Mouse (Mus musculus) T-helper 2 cell (primary cell): ENCODE measurements around the gene Hs6st1.
"Not testable (repeated sequence)": the region's sequence is repeated elsewhere in the genome, so short reads cannot be mapped to it uniquely, and the experiment has no call there.

ENCODE experiments used
- in situ Hi-C: fragments of 300-600 bp; cut with MboI, MseI; formaldehyde crosslinking; loops from one replicate; pipeline ENCODE4 v1.15.1; 2025; ENCODE audit warnings: high pct_unique_total_duplicates

Gene Hs6st1

DNA sequence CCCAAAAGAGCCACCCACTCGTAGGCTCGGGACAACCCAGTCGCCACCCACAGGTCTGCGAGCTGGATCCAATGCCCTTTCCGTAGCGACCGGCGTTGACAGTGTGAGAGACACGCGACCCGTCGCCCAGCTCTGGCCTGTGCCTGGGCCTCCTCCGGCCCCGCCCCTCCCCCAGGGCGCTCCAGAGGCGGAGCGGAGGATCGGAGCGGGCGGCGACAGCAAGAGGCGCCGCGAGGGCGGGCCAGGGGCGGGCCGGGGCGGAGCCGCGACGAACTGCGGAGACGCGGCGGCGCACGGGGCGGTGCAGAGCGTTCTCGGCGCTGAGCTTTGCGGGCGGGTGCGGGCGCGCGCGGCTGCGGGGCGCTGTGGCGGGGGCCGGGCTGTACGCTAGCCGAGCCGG is at the start of gene Hs6st1:
Gene Hs6st1 (plus strand): TSS at position 325 of the 400 bp plus-strand sequence.
- in situ Hi-C loops = loop anchor here (5.0 to 25.0 kb wide), 3 partner anchors 207 to 1606 kb away; partner anchors contain the start of genes Neurl3 and Ptpn18

DNA sequence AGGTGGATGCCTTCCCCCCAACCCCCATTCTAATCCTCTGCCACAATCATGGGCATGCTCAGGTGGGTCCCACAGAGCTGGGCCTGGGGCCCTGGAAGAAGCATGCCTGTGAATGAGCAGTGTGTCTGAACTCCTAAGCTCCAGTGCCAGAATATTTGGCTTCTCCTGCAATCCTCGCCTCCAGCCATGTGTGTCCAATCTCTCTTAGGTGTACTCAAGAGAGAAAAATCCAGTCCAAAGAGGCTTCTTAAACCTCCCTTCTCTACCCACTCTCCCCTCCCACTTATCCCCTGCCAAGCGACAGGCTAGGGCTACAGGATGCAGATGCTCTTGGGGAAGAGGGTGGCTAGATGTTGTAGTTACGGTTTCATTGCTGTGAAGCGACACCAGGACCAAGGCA is 49.6 kb upstream of the Hs6st1 start:
- in situ Hi-C loops = no loop called here

DNA sequence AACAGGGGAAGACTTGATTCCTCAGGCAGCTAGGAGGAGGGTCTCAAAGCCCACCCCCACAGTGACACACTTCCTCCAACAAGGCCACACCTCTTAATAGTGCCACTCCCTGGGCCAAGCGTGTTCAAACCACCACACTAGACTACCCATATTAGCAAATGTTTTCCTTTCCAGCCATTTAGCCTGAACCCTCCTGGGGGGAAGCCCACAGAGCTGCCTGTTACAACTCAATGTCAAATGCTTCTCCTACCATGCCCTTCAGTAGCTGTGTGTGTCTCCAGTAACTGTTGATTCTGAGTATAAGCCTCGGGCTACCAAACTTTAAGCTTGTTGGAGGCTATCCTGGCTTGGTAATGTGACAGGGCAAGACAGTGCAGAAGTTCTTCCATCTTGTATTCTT is 49.0 kb upstream of the Hs6st1 start:
- in situ Hi-C loops = no loop called here

DNA sequence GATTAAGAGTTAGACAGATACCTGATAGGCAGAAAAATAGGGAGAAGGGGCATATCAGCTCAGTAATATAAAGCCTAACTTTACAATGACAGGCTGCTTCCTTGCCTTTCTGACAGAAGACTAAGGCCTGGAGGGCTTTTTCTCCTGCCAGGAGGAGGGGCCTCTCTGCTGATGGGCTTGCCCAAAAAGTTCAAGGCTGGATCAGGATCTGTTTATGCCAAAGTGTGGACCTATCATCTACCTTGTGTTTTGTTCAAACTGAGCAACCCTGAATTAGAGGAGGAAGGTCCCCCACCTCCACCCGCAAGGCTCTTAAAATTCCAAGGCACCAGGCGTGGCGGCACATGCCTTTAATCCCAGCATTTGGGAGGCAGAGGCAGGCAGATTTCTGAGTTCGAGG is 47.9 kb upstream of the Hs6st1 start:
- in situ Hi-C loops = no loop called here

DNA sequence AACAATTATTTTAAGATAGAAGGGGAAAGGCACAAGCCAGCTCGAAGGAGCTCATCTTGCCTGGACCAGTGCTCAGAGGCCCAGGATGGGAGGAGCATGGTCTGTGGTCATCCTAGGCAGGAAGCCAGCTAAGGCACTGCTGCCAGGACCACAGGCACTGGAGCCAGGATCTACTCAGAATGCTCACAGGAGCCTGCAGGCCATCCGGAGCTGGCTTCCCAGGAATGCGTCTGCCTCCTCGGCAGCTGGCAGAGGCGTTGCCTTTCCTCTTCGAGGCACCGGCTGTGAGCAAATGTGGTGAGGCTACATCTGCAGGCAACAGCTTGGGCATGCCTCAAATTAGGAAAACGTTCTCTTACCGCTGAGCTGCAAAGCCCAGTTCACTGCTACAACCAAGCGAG is 37.8 kb upstream of the Hs6st1 start:
- in situ Hi-C loops = no loop called here

DNA sequence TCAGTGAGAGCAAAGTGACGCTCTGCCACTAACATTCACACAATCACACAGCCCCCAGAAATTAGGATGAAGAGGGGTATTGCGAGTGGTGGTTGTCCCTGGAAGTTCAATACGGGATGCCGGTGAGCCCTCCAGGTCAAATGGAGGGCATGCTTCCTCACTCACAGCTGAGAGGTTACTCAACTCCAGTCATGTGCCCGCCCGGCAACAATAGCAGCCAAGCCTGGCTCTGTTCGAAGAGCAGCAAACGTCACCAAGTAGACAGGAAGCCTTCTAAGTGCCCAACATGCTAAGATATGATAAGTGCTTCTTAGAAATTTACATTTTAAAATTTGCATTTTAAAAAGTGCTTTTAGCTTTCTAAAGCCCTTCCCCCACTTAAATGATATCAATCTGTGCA is 29.4 kb upstream of the Hs6st1 start:
- in situ Hi-C loops = no loop called here

DNA sequence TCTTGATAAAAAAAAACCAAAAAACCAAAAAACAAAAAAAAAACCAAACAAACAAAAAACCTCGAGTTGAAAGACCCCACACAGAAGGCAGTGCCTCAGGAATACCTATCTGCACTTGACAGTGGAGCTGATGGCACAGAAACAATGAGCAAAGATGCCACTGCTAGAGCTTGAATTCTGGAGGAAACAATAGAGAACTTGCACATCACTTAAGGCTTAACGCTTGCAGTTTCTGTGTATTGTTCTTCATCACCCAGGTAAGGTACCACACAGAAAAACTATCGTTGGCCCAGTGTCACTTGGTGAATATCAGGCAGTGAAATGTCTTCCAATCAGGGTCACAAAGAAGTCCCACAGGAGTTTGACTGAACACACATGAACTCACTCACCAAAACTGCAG is 26.1 kb upstream of the Hs6st1 start:
- in situ Hi-C loops = no loop called here

DNA sequence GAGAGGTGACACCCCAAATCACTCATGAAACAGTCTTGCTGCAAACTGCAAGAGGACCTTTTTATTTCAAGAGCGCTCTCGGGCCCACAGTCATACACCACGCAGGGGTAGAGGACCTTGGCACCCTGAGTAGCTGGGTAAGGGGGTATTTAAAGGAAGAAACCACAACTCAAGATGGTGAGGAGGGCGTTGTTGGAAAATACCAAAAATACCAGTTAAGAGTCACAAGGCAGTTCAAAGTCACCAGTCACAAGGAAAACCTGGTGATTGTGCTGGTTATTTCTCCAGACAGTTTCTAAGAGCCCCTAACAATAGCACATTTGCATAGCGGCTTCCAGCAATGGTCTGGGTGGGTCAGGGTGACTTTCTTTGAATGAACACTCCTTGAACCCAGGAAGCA is 24.4 kb upstream of the Hs6st1 start:
- in situ Hi-C loops = not testable (repeated sequence)

DNA sequence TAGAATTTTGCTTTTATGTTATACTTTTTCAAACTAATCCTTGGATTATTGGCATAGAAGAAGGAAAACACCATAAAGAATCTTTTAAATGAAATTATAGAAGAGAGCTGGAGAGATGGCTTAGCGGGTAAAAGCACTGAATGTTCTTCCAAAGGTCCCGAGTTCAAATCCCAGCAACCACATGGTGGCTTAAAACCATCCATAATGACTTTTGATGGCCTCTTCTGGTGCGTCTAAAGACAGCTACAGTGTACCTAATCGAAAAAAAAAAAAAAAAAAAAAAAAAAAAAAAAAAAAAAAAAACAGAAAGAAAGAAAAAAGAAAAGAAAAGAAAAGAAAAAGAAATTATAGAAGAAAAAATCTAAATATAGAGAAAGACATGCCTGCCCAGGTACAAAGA is 23.9 kb upstream of the Hs6st1 start:
- in situ Hi-C loops = no loop called here

DNA sequence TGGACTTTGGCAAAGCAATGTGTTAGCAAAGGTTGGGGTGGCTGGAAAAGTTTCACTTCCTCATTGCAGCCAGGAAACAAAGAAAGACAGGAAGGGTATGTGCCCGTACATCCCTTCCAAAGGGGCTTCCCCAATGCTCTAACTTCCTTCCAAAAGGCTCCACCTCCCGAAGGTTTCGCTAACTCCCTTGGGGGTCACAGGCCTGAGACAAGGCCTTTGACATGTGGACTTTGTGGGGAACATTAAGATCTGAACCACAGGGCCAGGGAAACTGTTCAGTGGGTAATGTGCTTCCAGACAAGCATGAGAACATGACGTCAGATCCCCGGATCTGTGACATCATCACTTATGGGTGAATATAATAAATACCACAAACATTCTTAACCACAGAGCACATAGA is 15.5 kb upstream of the Hs6st1 start:
- in situ Hi-C loops = loop anchor here (25.0 kb wide), 1 partner anchor 1590 kb away; the partner anchor contains the start of gene Ptpn18

DNA sequence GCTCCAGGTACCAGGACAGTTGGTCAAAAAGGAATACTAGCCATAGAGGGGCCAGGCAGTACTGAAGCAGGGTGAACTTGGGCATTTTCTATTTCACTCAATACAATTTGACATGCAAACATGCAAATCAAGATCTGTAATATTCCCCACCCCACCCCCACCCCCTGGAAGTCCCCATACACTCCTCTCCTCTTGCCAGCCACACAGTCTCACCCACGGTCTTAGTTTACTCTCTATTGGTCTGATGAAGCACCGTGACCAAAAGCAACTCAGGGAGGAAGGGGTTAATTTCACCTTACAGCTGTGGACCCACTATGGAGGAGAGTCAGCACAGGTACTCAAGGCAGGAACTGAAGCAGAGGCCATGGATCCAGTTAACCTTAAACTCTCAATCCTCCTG is 14.6 kb upstream of the Hs6st1 start:
- in situ Hi-C loops = loop anchor here (25.0 kb wide), 1 partner anchor 1591 kb away; the partner anchor contains the start of gene Ptpn18

DNA sequence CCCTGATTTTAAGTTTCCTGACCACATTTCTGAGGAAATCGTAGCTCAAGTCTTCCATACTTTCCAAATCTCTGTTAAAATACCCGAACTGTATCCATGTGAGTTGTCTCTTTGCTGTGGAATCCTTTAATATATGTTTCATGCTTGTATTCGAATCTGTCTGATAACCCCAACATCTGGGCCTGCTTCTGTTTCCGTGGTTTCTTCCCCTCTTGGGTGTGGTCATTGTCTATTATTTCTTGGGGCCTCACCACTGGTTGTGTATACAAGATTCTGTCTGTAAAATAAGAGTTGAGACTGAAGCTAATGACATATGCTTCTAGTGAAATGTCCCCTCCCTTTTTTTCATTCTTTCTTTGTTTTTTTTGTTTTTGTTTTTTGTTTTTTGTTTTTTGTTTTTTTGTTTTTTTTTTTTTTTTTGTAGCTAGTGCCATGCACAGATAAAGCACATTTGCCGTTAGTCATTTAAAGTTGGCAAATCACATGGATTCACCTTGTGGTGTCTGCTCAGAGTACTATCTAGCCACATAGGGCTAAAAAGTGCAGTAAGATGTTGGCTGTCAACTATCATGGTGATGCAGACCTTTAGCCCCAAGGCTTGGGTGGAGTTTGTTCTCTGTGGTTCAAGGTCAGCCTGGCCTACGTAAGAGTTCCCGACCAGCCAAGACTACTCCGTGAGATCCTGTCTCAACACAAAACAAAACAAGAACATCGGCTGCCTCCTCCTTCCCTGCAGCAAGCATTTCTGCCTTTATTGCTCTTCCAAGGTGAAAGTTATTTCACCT is 13.8 kb upstream of the Hs6st1 start:
- in situ Hi-C loops = loop anchor here (25.0 kb wide), 1 partner anchor 1592 kb away; the partner anchor contains the start of gene Ptpn18

DNA sequence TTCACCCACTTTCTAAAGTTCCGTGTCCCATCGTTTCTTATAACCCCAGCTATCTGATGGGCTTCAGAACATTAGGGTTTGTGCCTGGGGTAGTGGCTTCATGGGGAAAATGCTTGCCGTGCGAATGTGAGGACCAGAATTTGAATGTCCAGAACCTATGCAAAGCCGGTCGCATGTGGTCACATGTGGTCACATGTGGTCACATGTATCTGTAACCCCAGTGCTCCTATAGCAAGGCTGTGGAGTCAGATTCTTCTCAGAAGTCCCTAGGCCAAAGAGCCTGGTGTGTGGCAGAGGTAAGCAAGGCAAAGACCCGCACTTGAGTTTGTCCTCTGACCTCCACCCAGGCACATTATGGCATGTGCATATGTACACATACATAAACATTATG is 13.2 kb upstream of the Hs6st1 start:
- in situ Hi-C loops = loop anchor here (25.0 kb wide), 1 partner anchor 1593 kb away; the partner anchor contains the start of gene Ptpn18

DNA sequence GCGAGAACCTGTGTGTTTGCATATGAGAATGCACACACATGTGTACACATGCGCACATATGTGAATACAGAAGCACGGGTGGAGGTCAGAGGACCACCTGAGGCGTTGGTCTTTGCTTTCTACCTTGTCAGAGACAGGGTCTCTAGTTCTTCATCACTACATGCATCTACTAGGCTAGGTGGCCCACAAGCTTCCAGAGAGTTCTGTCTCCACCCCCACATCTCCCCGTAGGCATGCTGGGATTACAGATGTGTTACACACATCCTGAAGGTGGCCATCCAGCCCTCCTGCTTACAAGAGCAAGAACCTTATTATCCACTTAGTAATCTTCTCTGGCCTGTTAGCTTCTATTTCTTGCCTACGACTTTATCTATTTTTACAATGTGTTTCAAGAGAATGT is 8.8 kb upstream of the Hs6st1 start:
- in situ Hi-C loops = loop anchor here (25.0 kb wide), 1 partner anchor 1597 kb away; the partner anchor contains the start of gene Ptpn18

DNA sequence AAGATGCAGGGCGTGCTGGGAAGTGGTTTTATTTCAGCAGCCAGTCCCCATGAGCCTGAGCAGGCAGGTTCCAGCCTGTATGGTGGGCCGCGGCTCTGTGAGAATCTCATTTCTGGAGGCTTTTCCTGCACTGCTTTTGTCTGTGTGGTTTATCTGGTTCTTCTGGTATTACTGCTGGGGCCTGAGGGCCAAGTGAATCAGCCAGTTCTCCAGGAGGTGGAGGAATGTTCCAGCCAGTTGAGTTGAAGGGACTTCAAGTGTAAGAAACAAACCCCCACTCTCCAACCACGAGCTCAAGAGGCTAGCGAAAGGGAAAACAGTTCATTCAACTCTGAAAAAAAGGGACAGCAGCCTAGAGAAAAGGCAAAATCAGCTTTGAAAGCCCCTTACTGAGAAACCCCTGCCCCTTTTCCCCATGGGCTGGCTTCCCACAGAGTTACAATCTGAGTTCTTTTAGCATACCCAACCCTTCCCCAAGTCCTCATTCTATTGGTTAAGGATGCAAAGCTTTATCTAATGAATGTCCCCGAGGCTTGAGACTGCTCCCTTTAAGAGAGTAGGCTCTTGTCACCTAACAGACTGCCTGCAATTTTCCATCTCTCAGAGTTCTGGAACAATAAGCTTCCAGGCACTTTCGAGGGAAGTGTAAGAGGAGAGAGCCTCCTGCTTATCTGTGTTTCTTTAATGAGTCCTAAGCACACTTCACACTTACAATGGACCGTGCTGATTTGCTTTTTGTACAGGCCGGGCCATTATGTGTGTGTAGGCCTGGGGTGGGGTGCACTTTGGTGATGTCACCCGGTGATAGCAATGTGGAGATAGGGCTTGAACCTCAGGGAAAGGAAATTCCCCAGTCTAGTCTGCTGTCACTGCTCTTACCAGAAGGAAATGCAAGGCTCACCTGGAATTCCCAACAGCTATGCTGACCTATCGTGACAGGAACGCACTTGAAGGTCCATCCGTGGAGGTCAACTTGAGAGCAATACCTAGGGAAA is 7.9 kb upstream of the Hs6st1 start:
- in situ Hi-C loops = loop anchor here (10.0 to 25.0 kb wide), 2 partner anchors 215 to 1598 kb away; partner anchors contain the start of genes Neurl3 and Ptpn18

DNA sequence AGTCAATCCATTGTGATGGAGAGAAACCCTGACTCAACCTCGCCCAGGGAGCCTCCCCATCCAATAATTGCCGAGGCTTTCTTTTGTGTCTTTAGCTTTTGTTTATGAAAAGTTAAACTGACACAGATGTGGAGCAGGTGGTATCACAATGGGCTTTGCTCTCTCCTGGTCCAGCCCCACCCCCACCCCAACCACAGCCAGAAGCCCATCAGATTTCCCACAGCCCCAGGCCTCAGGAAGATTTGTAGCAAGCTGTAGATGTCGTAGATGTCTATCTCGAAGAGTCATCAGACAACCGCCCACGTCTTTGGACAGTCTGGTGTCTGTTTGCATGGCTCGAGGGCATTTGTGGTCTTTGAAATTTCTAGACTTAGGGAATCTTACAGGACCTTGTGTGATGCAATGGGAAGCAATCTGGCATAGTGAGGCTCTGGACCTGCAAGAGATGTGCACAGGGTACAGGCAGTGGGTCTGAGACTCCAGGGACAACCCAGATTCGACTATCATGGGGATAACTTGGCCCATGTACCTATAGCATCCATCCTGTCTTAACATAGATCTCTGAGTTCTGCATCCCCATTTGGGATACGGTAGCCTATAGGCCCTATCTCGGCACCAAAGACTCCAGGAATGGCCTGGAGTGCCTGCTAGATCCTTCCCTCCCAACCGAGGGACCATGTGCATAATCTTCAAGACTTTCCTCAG is 6.8 kb upstream of the Hs6st1 start:
- in situ Hi-C loops = loop anchor here (10.0 to 25.0 kb wide), 2 partner anchors 213 to 1599 kb away; partner anchors contain the start of genes Neurl3 and Ptpn18

DNA sequence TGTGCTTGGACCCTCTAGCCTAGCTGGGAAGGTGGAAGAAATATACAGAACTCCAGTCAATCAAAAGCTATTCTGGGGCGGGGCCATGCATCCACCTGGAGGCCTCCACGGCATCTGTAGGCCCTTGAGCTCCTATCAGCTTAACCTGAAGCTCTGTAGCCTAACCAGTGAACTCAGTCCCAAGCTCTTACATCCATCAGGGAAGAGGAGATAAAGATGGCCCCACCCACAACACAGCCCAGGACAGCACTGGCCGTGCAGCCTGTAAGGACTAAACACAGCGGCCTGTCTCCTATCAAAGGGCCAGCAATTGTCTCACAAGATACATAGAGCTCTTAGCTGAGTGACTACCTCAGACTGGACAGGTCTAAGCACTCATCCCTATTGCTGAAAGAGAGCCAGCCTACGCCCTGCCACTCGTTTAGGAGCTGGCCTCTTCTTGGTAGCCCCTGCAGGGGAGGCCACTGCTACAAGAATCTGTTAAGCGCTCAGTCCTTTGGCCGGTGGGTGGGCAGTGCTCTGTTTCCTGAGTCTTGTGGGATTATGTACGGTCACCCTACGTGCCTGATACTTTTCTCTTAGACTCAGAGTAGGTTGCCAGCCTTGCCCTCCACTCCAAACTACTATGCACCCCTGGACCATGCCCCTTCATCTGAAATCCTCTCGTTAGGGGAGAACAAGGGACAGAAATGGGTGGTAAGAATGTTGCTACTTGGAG is 6.0 kb upstream of the Hs6st1 start:
- in situ Hi-C loops = loop anchor here (10.0 to 25.0 kb wide), 2 partner anchors 213 to 1600 kb away; partner anchors contain the start of genes Neurl3 and Ptpn18

DNA sequence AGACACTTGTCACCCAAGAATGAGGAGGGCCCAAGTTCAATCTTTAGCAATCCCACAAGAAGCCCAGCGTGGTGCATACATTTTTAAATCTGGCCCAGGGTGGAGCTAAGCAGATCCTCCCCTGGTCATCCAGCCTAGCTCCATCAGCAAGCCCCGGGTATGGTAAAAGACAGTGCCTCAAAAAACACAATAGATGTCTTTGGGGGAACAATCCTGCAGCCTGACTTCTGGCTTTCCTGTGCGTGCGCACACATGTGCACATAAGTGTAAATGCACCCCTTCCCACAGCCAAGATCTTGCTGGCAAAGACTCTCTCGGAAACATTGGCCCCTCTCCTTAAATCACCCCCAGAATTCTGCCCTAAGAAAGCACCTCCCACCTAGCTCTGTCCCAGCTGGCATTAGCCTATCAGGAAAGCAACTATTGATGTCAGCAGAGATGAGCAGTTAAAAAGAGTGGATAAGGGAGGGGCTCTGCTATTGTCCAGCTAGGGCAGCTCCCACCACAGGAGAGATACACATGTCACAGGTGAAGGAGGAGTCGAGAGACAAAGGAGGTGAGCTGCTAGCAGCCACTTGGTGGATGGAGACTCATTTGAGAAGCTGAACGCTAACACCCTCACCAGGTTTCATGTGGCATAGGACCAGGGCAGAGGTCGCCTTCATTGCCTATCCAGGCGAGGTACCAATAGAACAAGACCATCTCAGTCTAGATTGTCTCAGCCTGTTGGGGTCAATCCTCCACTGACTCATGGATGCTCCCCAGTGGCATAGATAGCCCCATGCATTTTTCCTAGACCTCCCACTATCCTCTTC is 5.2 kb upstream of the Hs6st1 start:
- in situ Hi-C loops = loop anchor here (10.0 to 25.0 kb wide), 2 partner anchors 212 to 1601 kb away; partner anchors contain the start of genes Neurl3 and Ptpn18

DNA sequence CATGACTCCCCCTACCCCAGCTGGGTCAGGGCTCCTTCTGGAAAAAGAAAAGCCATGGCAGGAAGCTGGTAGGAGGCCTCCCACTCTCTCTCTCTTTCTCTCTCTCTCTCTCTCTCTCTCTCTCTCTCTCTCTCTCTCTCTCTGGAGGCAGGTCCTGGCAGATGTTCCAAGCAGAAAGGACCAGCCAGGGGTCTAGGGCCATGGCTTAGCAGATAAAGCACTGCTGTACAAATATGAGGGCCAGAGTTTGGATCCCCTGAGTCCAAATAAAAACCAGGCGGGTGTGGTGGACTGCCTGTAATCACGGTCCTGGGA is 4.6 kb upstream of the Hs6st1 start:
- in situ Hi-C loops = loop anchor here (10.0 to 25.0 kb wide), 2 partner anchors 211 to 1601 kb away; partner anchors contain the start of genes Neurl3 and Ptpn18
